Mouse (Mus musculus) heart, adult 2 months (tissue): ENCODE measurements around the gene Sectm1a.

ENCODE experiments used
- CTCF ChIP-seq: fragments of 200-600 bp; IDR thresholded peaks from 2 replicates; pipeline ENCODE4 v1.8.1; 2022; ENCODE audit warnings: antibody characterized with exemption, mild to moderate bottlenecking, moderate library complexity
- POLR2A ChIP-seq: fragments of 200-500 bp; IDR thresholded peaks from 2 replicates; pipeline ENCODE4 v1.6.1; 2011; ENCODE audit warnings: mild to moderate bottlenecking, low read depth, low read length, control low read depth; ENCODE audit not compliant: insufficient read depth

DNA sequence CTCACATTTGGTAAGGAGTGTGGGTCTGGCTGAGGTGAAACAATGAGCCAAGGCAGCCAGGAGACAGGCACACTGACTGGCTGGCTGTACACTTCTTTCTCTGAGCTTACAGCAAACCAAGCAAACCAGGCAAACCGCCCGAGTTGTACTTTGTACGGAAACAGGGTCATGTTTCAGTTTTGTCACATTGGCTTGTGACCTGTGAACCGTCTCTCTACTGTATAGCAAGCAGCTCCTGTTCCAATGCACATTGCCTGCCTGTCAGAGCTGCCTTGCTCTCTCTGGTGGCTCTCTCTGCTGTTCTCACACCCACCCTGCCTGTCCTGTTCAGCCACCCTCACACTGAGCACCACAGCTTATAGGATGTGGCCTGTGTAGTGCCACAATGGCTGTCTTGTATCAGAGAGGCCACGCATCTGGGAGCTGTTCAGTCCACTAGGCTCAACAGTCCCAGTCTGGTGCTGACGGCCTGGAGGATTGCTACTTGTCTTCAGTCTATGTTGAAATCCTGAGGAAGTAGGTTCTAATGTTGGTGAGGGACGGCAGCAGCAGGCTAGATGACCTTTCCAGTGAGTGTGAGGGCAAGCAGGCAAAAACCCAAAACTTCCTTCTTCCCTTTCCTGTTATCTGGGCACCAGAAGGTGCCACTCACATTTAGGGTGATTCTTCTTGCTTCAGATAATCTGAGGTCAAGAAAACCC lies 24.3 kb downstream of the Sectm1a start:
- no peak for TF ChIP-seq POLR2A
- no peak for TF ChIP-seq CTCF
